Mouse (Mus musculus): ENCODE results near the gene Dnajc5. TPM values are rescaled to one million over a fixed set of nuclear protein-coding genes. Genes with fewer than 3 reads are reported as not detected.

The Dnajc5 gene
- total RNA-seq, 2 experiments from 2014 or later, result 96.7 to 104 TPM

DNA sequence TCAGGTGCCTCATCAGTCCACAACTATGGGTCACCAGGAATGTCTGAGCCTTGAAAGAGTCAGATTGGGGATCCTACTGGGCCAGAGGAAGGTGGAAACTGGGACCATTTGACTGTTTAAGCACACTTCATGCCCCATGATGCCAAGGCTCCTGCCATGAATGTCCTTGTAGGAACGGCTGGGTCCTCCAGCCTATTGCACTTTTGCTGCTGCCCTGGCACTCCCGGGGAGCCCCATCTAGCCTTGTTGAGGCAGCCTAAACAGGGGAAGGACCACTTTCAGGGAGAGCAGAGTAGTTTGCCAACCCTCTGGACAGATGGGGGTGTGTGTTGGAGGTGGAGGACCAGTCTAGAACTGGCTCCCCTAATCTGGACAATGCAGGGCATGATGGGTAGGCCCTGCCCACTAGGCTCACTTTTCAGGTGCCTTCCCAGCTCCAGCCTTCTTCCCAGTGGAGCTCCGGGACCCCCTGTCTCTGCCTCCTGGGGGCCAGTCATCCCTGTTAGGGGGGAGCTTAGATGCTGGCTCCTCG lies 64.2 kb downstream of the Dnajc5 start, which contains the start of gene Uckl1:
Uckl1 (minus strand) TSS at position 482 of the 532 bp plus-strand sequence.
- DNase-seq, result no peak
- intact Hi-C loops (cut with DNase I), result no loop called here

DNA sequence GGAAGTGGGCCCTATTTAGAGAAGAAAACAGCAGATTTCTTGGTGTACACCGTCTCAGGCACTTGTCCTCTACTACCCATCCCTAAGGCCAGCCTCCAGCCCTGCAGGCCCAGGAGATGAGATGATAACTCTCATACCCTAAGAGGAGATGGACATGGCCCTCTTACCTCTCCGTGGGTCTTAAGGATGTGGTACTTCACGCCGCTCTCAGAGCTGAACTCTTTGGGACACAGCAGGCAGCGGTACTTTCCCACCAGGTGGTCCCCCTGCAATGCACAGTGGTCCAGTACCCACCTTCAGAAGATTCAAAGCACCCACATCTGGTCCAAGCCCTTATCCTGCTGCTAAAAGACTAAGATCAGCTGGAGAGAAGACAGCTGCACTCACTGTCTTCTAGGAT lies 65.2 kb downstream of the Dnajc5 start:
- DNase-seq, result no peak
- intact Hi-C loops (cut with DNase I), result no loop called here

GRCm38 (mm10) chr2:181586124-181586523 lies 65.8 kb downstream of the Dnajc5 start:
- no peak for DNase-seq
- intact Hi-C loops (cut with DNase I), result no loop called here

DNA sequence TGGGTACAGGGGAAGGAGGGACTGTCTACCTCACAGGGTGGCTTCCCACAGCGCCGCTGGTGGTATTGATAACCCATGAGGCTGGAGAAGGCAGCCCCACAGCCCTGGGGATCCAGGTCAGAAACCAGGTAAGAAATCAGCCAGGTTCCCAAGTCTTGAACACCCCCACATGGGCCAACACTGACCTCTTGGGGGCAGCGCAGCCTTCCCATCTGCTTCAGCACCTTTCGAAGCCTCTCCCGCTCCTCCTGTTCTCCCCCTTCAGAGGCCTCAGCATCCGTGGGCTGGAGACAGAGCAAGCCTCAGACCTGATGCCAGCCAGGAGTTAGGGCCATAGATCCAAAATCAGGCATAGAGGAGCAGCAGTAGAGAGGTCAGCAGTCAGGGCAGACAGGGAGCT lies 67.5 kb downstream of the Dnajc5 start:
- intact Hi-C loops (cut with DNase I), result no loop called here
- DNase-seq, result no peak

GRCm38 (mm10) chr2:181588229-181588780 lies 68.0 kb downstream of the Dnajc5 start:
- DNase-seq, result no peak
- intact Hi-C loops (cut with DNase I), result no loop called here

DNA sequence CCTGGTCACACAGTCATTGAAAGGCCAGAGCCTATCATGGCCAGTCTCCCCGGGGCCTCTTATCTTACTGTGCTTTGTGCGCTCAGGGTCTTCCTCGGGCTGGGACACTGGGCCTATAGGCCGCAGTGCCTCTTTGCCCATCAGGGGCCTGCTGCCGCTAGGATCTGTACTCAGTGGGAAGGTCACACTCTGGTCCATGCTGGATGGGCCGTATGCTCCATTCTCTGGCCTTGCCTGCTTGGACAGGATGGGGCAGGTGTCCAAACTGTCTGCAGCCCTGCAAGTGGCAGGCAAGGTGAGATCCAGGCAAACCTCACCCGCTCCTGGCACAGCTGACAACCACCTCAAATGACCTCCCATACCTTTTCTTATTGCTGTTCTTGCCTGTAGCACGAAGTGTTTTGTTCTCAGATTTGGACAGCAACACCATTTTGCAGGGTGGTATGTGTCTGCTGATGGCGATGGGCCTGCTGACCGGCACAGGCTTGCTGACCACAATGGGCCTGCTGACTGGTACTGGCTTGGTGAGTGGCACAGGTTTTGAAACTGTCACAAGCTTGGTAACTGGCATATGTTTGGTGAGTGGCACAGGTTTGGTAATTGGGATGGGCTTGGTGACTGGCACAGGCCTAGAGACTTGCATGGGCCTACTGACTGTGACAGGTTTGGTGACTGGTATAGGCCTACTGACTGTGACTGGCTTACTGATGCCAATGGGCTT lies 68.9 kb downstream of the Dnajc5 start:
- intact Hi-C loops (cut with DNase I), result no loop called here
- DNase-seq, result no peak

- no peak for DNase-seq
- intact Hi-C loops (cut with DNase I), result no loop called here
Observed at GRCm38 (mm10) chr2:181589732-181590105, 69.4 kb downstream of the Dnajc5 start.

- intact Hi-C loops (cut with DNase I), result no loop called here
- DNase-seq, result no peak
Observed at GRCm38 (mm10) chr2:181590471-181590870, 70.2 kb downstream of the Dnajc5 start.

DNA sequence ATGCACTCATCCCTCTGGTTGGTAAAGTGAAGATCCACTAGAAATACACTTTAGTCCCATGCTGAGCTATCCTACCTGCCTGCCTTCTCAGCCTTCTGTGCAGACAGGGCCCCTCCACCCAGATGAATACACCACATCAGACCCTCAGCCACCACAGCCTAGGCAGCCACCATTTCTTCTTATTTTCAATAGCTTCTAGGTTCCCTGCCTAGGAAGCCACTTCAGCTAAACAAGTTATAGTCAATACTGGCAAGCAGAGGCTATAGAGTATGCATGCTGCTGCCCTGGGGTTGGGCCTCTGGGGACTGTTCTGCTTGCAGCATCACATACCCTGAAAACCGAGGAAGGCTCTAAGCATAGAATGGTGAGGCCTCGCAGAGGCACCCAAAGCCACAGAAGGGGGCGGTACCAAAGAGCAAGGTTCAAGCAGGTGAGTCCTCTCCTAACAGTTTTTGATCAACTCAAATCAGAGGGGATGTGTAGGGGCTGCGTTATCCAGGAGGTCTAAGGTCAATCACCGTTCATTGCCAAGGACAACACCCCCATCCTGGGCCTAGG lies 71.3 kb downstream of the Dnajc5 start, which contains the start of gene Prpf6:
Prpf6 (plus strand) TSS at position 341 of the 558 bp plus-strand sequence.
- intact Hi-C loops (cut with DNase I), result no loop called here
- no peak for DNase-seq

GRCm38 (mm10) chr2:181592231-181593041 lies 72.2 kb downstream of the Dnajc5 start, which contains the start of gene Zfp512b:
Gene Zfp512b, minus strand, starts transcription at chr2:181592803.
- intact Hi-C loops (cut with DNase I), result no loop called here
- DNase-seq, result peak; percentile 75 to 76

DNA sequence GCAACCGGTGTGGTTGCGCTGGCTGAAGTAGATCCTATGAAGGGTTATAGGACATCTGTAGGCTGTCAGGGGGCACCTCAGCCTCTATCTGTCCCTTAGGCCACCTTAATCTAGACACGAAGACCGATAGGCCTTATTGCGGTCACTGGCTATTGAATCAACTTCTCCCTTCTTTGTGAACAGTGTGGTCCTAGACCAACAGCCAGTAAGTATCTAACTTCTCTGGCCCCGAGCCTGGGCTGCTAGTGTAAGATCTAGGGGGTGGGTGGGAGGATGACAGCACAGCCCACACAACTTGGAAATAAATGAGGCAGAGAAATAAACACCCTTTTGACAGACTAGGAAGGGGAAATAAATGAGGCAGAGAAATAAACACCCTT lies 72.7 kb downstream of the Dnajc5 start:
- no peak for DNase-seq
- intact Hi-C loops (cut with DNase I), result no loop called here

- intact Hi-C loops (cut with DNase I), result no loop called here
- no peak for DNase-seq
Observed at GRCm38 (mm10) chr2:181593937-181594336, 73.7 kb downstream of the Dnajc5 start.

GRCm38 (mm10) chr2:181594946-181595696 lies 74.8 kb downstream of the Dnajc5 start:
- DNase-seq, result peak in 1 of 2 experiments; percentile 60
- intact Hi-C loops (cut with DNase I), result no loop called here

DNA sequence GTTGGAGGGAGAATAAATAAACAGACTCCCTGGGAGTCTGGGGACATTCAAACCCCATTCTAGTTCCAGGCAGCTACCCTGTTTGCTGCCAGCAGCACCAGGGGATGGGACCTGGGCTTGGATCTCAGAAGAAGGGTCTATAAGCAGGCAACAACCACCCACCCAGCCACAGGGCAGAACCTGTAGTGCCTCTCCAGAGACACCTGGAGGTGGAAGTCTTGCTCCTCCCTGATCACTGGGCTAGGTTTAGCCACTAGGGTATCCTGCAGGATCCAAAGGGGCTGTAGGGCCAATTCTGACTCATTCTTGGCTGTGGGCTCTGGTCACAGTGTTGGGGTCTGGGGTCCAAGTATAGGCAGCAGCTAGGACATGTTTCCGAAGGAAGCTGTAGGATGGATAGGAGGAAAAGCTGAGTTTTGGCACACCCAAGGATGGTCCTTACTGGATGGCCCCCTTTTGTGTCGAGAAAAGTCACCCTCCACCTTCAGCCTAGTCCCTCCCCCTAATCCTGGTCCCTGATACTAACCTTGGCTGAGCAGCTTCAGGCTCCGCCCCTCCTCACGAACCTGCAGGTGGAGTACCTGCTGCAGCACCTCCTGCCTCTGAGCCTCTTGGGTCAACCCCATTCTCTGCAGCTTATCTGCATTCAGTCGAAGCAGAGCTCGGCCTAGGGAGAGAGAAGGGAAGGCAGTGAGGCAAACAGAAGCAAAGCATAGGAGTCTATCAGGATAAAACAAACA lies 76.1 kb downstream of the Dnajc5 start:
- intact Hi-C loops (cut with DNase I), result no loop called here
- DNase-seq, result no peak

GRCm38 (mm10) chr2:181597378-181598061 lies 77.2 kb downstream of the Dnajc5 start:
- no peak for DNase-seq
- intact Hi-C loops (cut with DNase I), result no loop called here

DNA sequence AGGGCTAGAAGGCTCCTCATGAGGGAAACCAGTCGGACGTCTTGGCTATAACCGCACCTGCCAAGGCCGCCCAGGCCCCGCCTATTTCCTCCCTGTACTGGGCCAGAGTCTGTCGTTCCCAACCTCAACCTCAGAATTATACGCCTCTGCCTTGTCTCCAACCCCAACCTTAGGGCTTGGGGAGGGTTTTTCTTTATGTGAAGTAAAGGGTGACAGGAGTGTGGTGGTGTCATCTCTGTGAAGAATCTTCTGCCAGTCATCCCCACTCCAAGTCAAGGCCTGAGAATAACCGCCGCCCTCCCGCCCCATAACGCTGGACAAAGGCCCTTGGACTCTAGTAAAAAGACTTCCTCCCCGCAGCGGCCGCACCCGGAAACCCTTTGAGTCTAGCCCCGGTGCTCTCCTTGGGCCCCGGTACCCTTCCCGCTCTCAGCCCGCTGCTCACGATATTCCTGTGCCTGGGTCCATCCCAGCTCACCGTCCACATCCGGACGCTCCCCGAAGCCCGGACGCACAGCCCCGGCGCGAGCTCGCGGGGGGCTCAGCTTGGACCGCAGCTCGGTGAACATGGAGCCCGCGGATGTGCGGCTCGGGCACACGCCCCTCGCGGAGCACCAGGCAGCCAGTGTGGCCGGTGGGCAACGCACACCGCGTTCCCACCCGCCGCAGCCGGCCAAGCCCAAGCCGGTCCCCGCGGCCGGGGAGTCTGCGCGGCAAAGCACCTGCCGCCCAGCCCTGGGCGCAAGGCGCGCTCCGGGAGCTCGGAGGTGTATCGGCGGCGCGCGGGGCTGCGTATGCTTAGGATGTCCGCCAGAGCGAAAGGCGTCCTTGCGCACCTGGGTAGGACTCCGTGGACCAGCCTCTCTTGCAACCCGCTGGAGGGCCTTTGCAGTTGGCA lies 78.4 kb downstream of the Dnajc5 start, which contains the start of gene Samd10:
Samd10 (minus strand) TSS at position 759 of the 898 bp plus-strand sequence.
- intact Hi-C loops (cut with DNase I), result no loop called here
- peak; percentile 53 to 56 for DNase-seq

DNA sequence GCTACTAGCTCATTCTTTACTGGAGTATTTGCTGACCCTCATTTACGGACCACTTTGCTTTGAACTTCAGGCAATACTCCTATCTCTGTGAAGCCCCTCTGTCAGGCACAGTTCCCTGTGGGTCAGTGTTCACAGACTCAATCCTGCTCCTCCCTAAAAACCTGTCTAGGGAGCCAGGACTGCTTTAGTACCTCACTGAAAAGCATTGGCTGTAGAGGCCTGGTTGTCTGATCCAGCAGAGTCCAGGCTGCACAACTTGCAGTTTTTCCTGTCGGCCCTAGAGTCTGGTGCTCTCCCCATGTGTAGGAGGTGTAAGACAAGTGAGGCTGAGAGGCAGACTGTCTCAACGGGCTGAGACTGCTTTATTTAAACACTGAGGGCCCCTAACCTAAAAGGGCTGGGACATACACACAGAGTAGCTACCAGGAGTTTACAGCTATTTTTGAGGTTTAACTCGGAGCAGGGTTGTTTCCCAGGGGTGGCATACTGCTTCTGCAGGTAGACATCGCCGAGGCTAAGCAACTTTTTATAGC lies 80.0 kb downstream of the Dnajc5 start:
- no peak for DNase-seq
- intact Hi-C loops (cut with DNase I), result loop anchor here (10.0 kb wide), 1 partner anchor 265 kb away; the partner anchor contains the start of gene Polr3k

Data from heart, postnatal 10 days (tissue).